Mouse (Mus musculus) heart, adult 18-20 months (tissue): ENCODE measurements at regions not wholly inside any gene's neighbourhood (a gene's known extent, or its start where the extent isn't known, plus 50 kb on each side); places are given as distances from the start of the nearest gene placed in this dataset.

ENCODE experiments used
- DNase-seq, 2 experiments: peaks; one replicate each; pipeline ENCODE4 v3.0.0; 2021 to 2022; ENCODE audit warnings: mixed read lengths in 1 of 2

- peak; percentile 29 to 50 for DNase-seq
Measured at GRCm38 (mm10) chr10:118765544-118766441, 104.2 kb downstream of the Dyrk2 start.

- no peak for DNase-seq
Measured at GRCm38 (mm10) chr10:118766826-118767225, 103.2 kb downstream of the Dyrk2 start.

- DNase-seq: no peak
Measured at GRCm38 (mm10) chr10:118769751-118770150, 100.3 kb downstream of the Dyrk2 start.

- DNase-seq: no peak
Measured at GRCm38 (mm10) chr10:118778656-118779055, 91.4 kb downstream of the Dyrk2 start.

GRCm38 (mm10) chr10:118780831-118781569 lies 89.0 kb downstream of the Dyrk2 start:
- DNase-seq: no peak

GRCm38 (mm10) chr10:118781811-118782232 lies 88.2 kb downstream of the Dyrk2 start:
- no peak for DNase-seq

- DNase-seq: no peak
Measured at GRCm38 (mm10) chr10:118782646-118783045, 87.4 kb downstream of the Dyrk2 start.

- DNase-seq: no peak
Measured at GRCm38 (mm10) chr10:118787280-118787690, 82.7 kb downstream of the Dyrk2 start.

GRCm38 (mm10) chr10:118792352-118793100 lies 77.5 kb downstream of the Dyrk2 start:
- no peak for DNase-seq

- no peak for DNase-seq
Measured at GRCm38 (mm10) chr10:118793794-118794193, 76.2 kb downstream of the Dyrk2 start.

GRCm38 (mm10) chr10:118794395-118795060 lies 75.5 kb downstream of the Dyrk2 start:
- DNase-seq: no peak

- DNase-seq: no peak
Measured at GRCm38 (mm10) chr10:118795061-118795407, 75.0 kb downstream of the Dyrk2 start.

- peak in 1 of 2 experiments; percentile 37 for DNase-seq
Measured at GRCm38 (mm10) chr10:118796512-118796911, 73.5 kb downstream of the Dyrk2 start.

GRCm38 (mm10) chr10:118797256-118797655 lies 72.8 kb downstream of the Dyrk2 start:
- no peak for DNase-seq

GRCm38 (mm10) chr10:118799767-118800166 lies 70.2 kb downstream of the Dyrk2 start:
- peak; percentile 69 to 85 for DNase-seq

- no peak for DNase-seq
Measured at GRCm38 (mm10) chr10:118803922-118804557, 66.0 kb downstream of the Dyrk2 start.

GRCm38 (mm10) chr10:118804574-118804973 lies 65.4 kb downstream of the Dyrk2 start:
- DNase-seq: peak; percentile 34 to 69
